Mouse (Mus musculus) megakaryocyte, embryonic 14.5 days (primary cell): ENCODE measurements around the gene Ppie.

Experiments
- FLI1 ChIP-seq: IDR thresholded peaks from 2 replicates; pipeline ENCODE4 v1.6.1; 2012; ENCODE audit warnings: low read length, inconsistent platforms, mixed read lengths
- GATA1 ChIP-seq: IDR thresholded peaks from 3 replicates; pipeline ENCODE4 v1.6.1; 2012; ENCODE audit warnings: mixed read lengths, low read length, inconsistent platforms, borderline replicate concordance

DNA sequence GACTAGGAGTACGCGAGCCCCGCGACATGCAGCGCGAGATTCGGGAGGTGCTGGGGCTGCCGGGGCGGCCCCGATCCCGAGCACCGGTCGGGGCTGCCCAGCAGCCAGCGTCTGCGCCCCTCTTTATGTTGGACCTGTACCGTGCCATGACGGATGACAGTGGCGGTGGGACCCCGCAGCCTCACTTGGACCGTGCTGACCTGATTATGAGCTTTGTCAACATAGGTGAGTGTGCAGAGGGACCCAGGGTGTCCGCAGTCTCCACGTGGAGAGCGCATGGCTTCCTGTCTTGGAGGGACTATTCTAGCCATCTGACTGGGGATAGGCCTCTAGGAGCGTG, 34.3 kb downstream of the Ppie start:
- TF ChIP-seq GATA1 (no peak), FLI1 (no peak)
